Mouse (Mus musculus) kidney, postnatal 25 days (tissue): Measurements from ENCODE around the gene Acpp.
"Not testable (repeated sequence)": the region's sequence is repeated elsewhere in the genome, so short reads cannot be mapped to it uniquely, and the experiment has no call there.

Experiments
- DNase-seq, 2 experiments: peaks; one replicate each; pipeline ENCODE4 v3.0.0; 2021; ENCODE audit warnings: mixed read lengths in 2 of 2

Acpp gene

DNA sequence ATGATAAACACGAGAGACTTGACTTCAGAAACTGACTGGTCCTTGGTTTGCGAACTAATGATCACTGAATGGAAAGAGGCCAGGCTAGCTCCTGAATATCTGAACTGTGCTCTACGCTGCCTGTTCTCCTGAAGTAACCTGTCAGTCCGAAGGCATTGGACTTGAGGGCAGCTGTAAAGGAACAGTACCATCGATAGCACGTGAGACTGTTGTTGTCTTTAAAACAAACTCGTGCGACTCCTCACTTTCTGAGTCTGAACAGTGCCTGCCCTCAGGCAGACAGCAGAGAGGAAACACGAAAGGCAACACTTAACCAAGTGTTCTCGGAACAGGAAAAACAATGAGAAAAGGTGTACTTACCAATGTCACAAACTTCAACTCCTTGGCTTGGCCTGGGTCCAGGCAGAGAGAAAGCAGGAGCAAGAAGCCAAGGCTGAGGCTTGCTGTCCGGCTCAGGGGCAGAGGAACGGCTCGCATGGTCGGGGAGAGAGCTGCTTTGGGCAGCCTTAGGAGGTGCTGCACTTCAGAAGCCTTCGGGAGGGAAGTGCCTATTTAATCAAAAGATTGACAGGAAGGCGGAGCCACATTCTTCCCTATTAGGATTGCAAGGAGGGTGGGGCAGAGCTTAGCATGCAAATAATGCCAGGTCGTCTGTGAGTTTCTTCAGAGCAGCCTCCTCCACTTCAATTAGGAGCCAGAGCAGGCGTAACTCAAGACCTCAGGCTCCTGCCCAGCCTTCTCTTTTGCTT is at the start of gene Acpp:
Acpp (minus strand) TSS at position 566 of the 749 bp plus-strand sequence.
- peak; percentile 61 to 71 for DNase-seq

GRCm38 (mm10) chr9:104382571-104383170 is 45.1 kb upstream of the Acpp start:
- DNase-seq = no peak

DNA sequence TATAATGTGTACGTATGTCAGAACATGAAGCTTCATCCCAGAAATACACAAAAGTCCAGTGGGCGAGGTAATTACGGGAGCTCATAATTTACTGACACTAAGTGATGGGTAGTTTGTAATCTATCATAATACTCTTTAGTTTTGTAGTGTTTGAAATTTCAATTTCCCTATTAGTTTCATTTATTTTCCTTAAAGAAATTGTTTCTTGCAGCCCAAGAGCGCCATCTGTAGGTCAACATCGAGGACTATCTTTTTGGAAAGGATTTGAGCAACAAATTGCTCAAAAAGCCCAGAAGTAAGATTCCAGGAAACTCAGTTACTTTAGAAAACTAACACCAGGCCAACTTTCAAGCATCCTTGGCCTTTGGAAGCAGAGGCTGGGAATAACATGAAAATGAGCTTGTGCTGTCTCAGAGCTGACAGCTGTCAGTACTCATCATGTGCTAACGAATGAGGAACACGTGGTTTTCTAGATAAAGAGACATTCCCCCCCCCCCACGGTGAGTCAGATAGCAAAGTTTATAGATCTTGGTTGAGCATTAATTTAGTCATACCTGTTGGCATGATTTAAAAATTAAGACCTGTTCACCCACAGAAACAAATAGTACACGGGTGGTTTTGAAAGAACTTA is 42.1 kb upstream of the Acpp start:
- peak in 1 of 2 experiments; percentile 54 for DNase-seq

DNA sequence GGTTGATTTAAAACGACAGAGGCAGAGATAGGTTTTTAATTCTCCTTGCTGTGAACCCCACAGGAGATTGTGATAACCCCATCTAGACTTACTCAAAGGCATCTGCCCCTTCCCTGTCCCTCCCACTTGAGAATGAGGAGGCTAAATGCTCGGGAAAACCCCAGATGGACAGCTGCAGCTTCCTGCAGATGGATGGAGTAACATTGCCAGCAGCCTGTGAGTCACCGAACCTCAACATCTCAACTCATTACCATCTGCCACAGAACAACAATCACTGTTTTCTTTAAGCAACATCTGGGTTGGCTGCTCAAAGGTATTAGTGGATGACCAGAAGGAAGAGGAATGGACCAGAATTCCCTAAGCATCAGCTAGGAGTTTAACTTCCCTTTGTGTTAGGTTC is 38.0 kb upstream of the Acpp start:
- no peak for DNase-seq

DNA sequence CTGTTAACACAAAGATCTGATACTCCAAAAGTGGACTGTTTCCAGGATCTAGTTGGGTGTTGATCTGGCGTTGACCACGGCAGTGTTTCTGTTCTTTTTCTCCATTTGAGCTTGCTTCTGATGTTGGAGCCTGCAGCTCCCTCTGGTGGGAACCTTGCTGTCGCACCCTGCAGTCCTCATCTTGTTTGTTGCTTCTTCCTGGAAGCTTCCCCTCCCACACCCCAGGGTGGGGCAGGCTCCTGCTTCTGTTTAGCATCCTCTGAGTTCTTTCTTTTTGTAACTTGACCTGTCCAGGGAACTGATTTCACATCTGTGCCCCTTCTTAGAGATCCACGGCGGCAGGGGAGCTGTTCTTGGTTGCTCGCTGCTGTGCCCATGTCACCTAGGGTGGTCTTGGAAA is 35.7 kb upstream of the Acpp start:
- DNase-seq = peak; percentile 63 to 70

DNA sequence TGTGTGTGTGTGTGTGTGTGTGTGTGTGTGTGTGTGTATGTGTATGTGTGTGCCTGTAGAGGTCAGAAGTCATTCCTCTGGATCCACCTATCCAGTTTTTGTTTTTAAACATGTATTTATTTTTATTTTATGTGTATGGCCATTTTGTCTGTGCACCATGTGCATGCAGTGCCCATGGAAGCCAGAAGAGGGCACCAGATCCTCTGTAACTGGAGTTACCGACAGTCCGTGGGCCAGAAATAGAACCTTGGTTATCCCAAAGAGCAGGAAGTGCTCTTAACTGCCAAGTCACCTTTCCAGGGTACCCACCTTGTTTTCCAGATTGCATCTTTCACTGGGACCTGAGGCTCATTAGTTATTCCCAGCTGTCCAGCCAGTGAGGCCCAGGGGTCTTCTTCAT is 29.4 kb upstream of the Acpp start:
- DNase-seq = no peak

DNA sequence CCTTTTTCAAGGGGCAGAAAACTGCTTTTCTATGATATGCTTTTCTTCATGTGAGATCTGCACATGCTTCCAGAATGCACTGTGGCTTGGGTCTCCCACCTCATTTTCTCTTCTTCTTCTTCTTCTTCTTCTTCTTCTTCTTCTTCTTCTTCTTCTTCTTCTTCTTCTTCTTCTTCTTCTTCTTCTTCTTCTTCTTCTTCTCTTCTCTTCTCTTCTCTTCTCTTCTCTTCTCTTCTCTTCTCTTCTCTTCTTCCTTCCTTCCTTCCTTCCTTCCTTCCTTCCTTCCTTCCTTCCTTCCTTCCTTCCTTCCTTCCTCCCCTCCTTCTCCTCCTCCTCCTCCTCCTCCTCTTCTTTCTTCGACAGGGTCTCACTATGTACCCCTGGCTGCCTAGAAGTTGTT is 24.4 kb upstream of the Acpp start:
- not testable (repeated sequence) for DNase-seq

DNA sequence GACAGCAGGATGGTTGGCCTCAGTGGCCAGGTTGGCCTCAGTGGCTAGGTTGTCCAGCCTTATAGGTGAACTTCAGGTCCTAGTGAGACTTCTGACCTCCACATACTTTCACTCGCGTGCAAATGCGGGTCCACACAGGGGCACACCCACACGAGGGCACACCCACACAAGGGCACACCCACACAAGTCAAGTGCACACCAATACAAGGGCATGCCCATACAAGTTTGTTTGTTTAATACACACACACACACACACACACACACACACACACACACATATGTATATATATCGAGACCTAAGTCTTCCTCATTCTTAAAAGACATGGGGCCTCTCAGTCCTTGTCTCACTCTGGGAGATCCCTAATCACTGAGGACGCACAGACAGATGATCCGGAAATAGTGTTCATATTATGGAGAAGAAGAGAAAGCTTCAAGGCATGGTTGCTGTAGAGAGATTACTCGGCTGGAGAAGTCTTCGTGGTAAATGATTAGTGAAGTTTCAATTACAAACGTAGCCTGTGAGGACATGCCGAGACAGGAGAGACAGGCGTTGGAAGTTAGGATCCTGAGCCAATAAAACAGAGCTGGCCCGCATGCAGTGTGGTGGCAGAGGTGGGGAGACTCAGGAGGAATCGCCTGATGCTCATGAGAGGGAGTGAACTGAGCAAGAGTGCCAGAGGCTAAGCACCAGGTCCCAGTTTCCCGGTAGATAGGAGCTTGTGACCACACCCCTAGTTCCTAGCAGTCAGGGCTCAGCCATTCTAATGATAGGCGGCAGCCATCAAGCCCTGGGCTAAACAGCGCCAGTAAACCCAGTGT is 23.7 kb upstream of the Acpp start:
- peak; percentile 25 to 61 for DNase-seq

- peak in 1 of 2 experiments; percentile 57 for DNase-seq
Measured at GRCm38 (mm10) chr9:104360389-104360788, 22.8 kb upstream of the Acpp start.

GRCm38 (mm10) chr9:104355521-104356270 is 18.1 kb upstream of the Acpp start:
- peak; percentile 32 to 57 for DNase-seq

DNA sequence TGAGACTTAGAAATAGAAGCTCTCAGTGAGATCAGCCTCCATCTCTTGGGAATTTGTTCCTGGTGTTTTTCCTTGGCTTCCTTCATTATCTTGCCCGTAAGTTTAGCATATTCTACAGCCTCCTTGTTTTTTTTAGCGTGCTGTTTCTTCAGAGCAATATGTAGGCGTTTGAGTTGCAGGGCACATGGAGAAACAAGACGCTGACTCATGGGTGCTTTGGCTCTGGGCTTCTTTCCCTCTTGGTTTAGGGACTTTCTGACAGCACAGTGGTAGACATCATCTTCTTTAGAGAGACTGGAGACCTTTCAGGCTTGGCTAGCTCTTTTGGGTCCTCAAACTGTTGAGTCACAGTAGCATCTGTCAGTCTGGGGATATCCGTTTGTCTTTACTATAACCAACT is 6.6 kb upstream of the Acpp start:
- no peak for DNase-seq

GRCm38 (mm10) chr9:104339483-104339882 is 1.9 kb upstream of the Acpp start:
- no peak for DNase-seq

GRCm38 (mm10) chr9:104338489-104339427 is 1.2 kb upstream of the Acpp start:
- DNase-seq = no peak

- no peak for DNase-seq
Measured at GRCm38 (mm10) chr9:104331301-104331700, 6.2 kb downstream of the Acpp start.

DNA sequence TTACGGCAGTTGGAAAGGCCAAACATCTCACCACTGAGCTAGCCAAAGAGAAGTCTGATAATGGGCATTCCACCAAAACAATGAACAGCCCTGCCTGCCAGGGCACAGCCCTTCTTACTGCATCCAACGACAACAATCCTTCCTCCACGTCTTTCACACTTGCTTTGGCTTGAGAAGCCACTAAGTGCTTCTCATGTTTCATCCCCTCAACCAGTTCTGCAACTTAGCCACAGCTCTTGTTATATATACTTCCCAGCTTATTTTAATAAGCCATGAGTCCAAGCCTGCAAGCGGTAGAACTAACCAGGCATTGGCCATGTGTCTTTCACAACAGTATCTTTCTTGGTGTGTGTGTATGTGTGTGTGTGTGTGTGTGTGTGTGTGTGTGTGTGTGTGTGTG is 8.9 kb downstream of the Acpp start:
- DNase-seq = no peak

- no peak for DNase-seq
Measured at GRCm38 (mm10) chr9:104321519-104321918, 16.0 kb downstream of the Acpp start.

GRCm38 (mm10) chr9:104316351-104316750 is 21.2 kb downstream of the Acpp start:
- no peak for DNase-seq

GRCm38 (mm10) chr9:104315499-104315898 is 22.0 kb downstream of the Acpp start:
- DNase-seq = peak in 1 of 2 experiments; percentile 67

DNA sequence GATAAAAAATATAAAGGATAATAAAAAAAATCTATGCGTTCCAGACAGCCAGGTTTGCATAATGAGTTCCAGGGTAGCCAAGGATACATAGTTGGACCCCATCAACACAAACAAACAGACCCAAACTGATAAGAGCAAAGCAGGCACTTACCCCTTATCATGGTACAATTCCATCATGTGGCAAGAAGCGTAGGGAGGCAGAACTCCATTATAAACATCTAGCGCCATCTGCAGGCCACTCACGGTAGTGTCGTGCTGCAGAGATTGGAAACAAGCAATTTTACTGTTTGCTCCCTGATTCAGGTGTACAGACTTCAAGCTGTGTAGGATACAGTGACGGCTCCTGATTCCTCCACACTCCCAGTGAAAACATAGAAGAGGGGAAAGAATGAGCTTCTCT is 30.8 kb downstream of the Acpp start:
- DNase-seq = peak; percentile 71 to 88

DNA sequence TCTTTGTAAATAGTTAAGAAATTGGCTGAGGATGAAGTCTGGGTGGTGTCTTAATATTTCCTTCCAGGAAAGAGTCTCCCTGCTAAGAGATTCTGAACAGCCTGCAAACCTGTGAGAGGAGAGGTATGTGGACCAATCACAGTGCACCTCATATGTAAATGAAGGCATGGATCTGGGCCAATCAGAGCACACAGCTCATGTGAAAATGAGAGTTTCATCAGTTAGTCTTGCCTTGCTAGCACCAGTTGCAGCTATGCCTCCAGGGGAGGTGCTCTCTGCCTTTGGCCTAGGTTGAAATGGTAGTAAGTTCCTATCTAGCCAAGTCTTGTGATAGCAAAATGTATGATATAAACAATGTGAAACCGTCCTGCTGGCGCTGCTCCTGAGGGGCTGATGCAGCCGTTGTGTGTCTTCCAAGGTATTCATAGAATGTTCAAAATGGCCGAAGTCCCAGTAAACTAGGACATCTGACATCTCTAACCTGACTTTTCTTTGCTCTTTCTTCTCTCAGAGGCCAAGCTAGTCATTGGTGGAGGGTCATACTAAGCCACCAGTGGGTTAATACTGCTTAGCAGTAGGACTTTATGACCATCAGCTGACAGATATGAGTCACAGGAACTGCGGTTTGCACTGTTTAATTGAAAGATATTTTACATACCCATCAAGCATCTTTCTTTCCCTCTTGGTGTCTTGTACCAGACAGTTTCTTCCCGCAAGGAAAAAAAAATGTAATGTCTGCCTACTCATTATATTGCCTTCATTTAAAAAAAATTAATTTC is 32.0 kb downstream of the Acpp start:
- peak; percentile 32 to 61 for DNase-seq
